ENCODE assay signal across 18 mouse cellular contexts in the genomic region with DNA sequence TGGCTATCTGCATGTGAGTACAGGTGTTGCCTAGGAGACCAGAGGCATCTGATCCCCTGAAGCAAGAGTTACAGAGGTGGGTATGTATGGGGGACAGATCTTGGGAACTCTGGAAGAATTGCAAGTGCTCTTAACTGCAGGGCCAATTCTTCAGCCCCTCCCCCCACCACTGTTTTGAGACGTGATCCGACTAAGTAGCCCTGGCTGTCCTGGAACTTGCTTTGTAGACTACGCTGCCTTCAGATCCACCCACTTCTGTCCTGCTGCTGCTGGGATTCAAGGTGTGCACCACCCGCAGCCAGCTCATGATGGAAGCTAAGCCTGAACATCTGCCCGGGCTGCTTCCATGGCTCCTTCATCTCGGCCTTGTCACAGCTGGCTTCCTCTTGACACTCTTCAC.
"Had no signal": no experiment of that assay in that cellular context is flagged by ENCODE, and none has a peak within 500 bp of the region (broad histone marks: within the 10 kb centered on the region; RNA-seq: fewer than 3 reads in every experiment).

No protein-coding gene starts in this region.

- H3K27ac ChIP-seq: macrophage; midbrain, embryonic 12.5 days; neural tube, embryonic 13.5 days; neural tube, embryonic 15.5 days had no signal

- DNase-seq: lung, adult 18-20 months; lung, embryonic 14.5 days; lung, postnatal 14 days; lung, postnatal 36 days; midbrain, embryonic 14.5 days; right cerebral cortex, postnatal 25 days; right cerebral cortex, postnatal 4 days; spleen, adult 18-20 months; thymus, adult 2 months; thymus, postnatal 25 days; thymus, postnatal 4 days had no signal

- H3K9me3 ChIP-seq: midbrain, embryonic 12.5 days; neural tube, embryonic 13.5 days; neural tube, embryonic 15.5 days had no signal

- ATAC-seq: midbrain, embryonic 16.5 days had no signal

- H3K4me3 ChIP-seq: megakaryocyte, embryonic 14.5 days; midbrain, embryonic 12.5 days; myocyte; neural tube, embryonic 13.5 days; neural tube, embryonic 15.5 days had no signal

- H3K4me2 ChIP-seq: lung, embryonic 14.5 days; midbrain, embryonic 12.5 days; neural tube, embryonic 13.5 days; neural tube, embryonic 15.5 days had no signal

- H3K9ac ChIP-seq: lung, embryonic 14.5 days; midbrain, embryonic 12.5 days; neural tube, embryonic 13.5 days; neural tube, embryonic 15.5 days had no signal

- H3K36me3 ChIP-seq: midbrain, embryonic 12.5 days; neural tube, embryonic 13.5 days; neural tube, embryonic 15.5 days had no signal
